Mouse (Mus musculus): ENCODE data around the gene Olfr15. TPM values are rescaled to one million over a fixed set of nuclear protein-coding genes. Genes with fewer than 3 reads are reported as not detected.

The Olfr15 gene
- polyA plus RNA-seq, 1 experiment, result not detected

DNA sequence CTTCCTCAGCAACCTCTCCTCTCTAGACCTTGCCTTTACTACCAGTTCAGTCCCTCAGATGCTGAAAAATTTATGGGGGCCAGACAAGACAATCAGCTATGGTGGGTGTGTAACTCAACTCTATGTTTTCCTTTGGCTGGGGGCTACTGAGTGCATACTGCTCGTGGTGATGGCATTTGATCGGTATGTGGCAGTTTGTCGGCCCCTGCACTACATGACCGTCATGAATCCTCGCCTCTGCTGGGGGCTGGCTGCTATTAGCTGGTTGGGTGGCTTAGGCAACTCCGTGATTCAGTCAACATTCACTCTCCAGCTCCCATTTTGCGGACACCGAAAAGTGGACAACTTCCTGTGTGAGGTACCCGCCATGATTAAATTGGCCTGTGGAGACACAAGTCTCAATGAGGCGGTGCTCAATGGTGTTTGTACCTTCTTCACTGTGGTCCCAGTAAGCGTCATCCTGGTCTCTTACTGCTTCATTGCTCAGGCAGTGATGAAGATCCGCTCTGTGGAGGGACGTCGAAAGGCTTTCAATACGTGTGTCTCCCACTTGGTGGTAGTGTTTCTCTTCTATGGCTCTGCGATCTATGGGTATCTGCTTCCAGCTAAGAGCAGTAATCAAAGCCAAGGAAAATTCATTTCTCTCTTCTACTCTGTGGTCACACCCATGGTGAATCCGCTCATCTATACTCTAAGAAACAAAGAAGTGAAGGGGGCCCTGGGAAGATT is 8.6 kb downstream of the Olfr15 start:
- Histone ChIP-seq H3K4me2 (ENCODE audit: low read depth) (no peak overlapping the region), H3K4me3 (no peak overlapping the region), H3K79me2 (ENCODE audit: control insufficient read depth, insufficient read depth) (no peaks in the 10 kb centered on the region), H3K36me3 (ENCODE audit: control insufficient read depth, insufficient read depth) (no peaks in the 10 kb centered on the region), H3K27me3 (ENCODE audit: control insufficient read depth, insufficient read depth, insufficient read length) (no peaks in the 10 kb centered on the region), H3ac (ENCODE audit: control insufficient read depth, insufficient read length) (no peak overlapping the region)
- no peak for TF ChIP-seq REST (IDR thresholded peaks at IDR 0.05; ENCODE audit: insufficient read depth, insufficient read length)
- no peak for TF ChIP-seq TCF3 (IDR thresholded peaks at IDR 0.05; ENCODE audit: insufficient read length, low read depth)
- TF ChIP-seq POLR2AphosphoS2 (IDR thresholded peaks at IDR 0.05; ENCODE audit: insufficient read length, low read depth), result no peak
- no peak for TF ChIP-seq MYOG (IDR thresholded peaks at IDR 0.05; ENCODE audit: control insufficient read depth in 1 of 3, insufficient read depth in 1 of 3, insufficient read length in 2 of 3, low read depth in 2 of 3)
- no peak for TF ChIP-seq MAX (IDR thresholded peaks at IDR 0.05; ENCODE audit: low read depth)
- TF ChIP-seq MYOD1 (IDR thresholded peaks at IDR 0.05; ENCODE audit: control insufficient read depth in 1 of 3, insufficient read length in 2 of 3, low read depth in 2 of 3), result no peak
- no peak for TF ChIP-seq E2F4 (IDR thresholded peaks at IDR 0.05; ENCODE audit: insufficient read depth)
- TF ChIP-seq SRF (IDR thresholded peaks at IDR 0.05; ENCODE audit: control insufficient read depth, insufficient read length, low read depth), result no peak
- no peak for TF ChIP-seq USF1 (IDR thresholded peaks at IDR 0.05; ENCODE audit: low read depth)
- no peak for TF ChIP-seq CEBPB (IDR thresholded peaks at IDR 0.05; ENCODE audit: insufficient read depth, poor library complexity, severe bottlenecking)
- TF ChIP-seq TCF12 (IDR thresholded peaks at IDR 0.05; ENCODE audit: insufficient read depth, poor library complexity, severe bottlenecking), result no peak
- no peak for TF ChIP-seq POLR2A (IDR thresholded peaks at IDR 0.05; ENCODE audit: insufficient read length, low read depth)

DNA sequence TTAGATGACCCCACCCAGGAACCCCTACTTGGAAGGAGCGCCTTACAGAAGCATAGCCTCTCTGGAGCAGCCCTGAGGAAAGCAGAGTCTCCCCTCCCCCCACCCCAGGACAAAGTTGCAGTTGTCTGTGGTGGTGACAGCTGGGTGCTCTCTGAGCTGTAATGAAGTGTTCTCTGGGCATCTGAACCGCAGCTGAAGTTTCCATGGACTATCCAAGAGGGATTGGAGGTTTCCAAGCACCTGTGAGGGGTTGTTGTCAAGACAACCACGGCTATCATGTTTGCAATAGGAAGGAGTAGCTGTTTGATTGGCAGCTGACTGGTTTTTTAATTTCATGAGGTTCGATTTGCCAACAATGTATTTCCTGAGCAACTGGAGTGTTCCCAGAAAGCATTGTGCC is 12.3 kb downstream of the Olfr15 start:
- Histone ChIP-seq H3K4me2 (ENCODE audit: low read depth) (peak overlapping the region; percentile 68), H3K79me2 (ENCODE audit: control insufficient read depth, insufficient read depth) (no peaks in the 10 kb centered on the region), H3K27me3 (ENCODE audit: control insufficient read depth, insufficient read depth, insufficient read length) (no peaks in the 10 kb centered on the region), H3K36me3 (ENCODE audit: control insufficient read depth, insufficient read depth) (no peaks in the 10 kb centered on the region), H3ac (ENCODE audit: control insufficient read depth, insufficient read length) (no peak overlapping the region), H3K4me3 (no peak overlapping the region)
- TF ChIP-seq TCF12 (IDR thresholded peaks at IDR 0.05; ENCODE audit: insufficient read depth, poor library complexity, severe bottlenecking) (peak; percentile 96), MYOD1 (IDR thresholded peaks at IDR 0.05; ENCODE audit: control insufficient read depth in 1 of 3, insufficient read length in 2 of 3, low read depth in 2 of 3) (peak; percentile 88 to 96 (median 91)), POLR2AphosphoS2 (IDR thresholded peaks at IDR 0.05; ENCODE audit: insufficient read length, low read depth) (no peak), USF1 (IDR thresholded peaks at IDR 0.05; ENCODE audit: low read depth) (no peak), REST (IDR thresholded peaks at IDR 0.05; ENCODE audit: insufficient read depth, insufficient read length) (no peak), TCF3 (IDR thresholded peaks at IDR 0.05; ENCODE audit: insufficient read length, low read depth) (peak; percentile 78), SRF (IDR thresholded peaks at IDR 0.05; ENCODE audit: control insufficient read depth, insufficient read length, low read depth) (no peak), MAX (IDR thresholded peaks at IDR 0.05; ENCODE audit: low read depth) (no peak), MYOG (IDR thresholded peaks at IDR 0.05; ENCODE audit: control insufficient read depth in 1 of 3, insufficient read depth in 1 of 3, insufficient read length in 2 of 3, low read depth in 2 of 3) (peak; percentile 77 to 98 (median 98)), E2F4 (IDR thresholded peaks at IDR 0.05; ENCODE audit: insufficient read depth) (no peak), POLR2A (IDR thresholded peaks at IDR 0.05; ENCODE audit: insufficient read length, low read depth) (no peak)

GRCm38 (mm10) chr16:3843796-3844195 is 13.1 kb downstream of the Olfr15 start:
- TF ChIP-seq REST (IDR thresholded peaks at IDR 0.05; ENCODE audit: insufficient read depth, insufficient read length) (no peak), SRF (IDR thresholded peaks at IDR 0.05; ENCODE audit: control insufficient read depth, insufficient read length, low read depth) (no peak)
- no peak overlapping the region for H3ac ChIP-seq (ENCODE audit: control insufficient read depth, insufficient read length)
- H3K79me2 ChIP-seq (ENCODE audit: control insufficient read depth, insufficient read depth), result no peaks in the 10 kb centered on the region
- no peaks in the 10 kb centered on the region for H3K36me3 ChIP-seq (ENCODE audit: control insufficient read depth, insufficient read depth)
- H3K27me3 ChIP-seq (ENCODE audit: control insufficient read depth, insufficient read depth, insufficient read length), result no peaks in the 10 kb centered on the region
- H3K4me3 ChIP-seq, result no peak overlapping the region
- H3K4me2 ChIP-seq (ENCODE audit: low read depth), result no peak overlapping the region

GRCm38 (mm10) chr16:3846711-3847518 is 16.2 kb downstream of the Olfr15 start, which contains the start of gene Zfp174:
Zfp174 (plus strand) TSS chr16:3847268.
- Histone ChIP-seq H3K27me3 (ENCODE audit: control insufficient read depth, insufficient read depth, insufficient read length) (no peaks in the 10 kb centered on the region), H3ac (ENCODE audit: control insufficient read depth, insufficient read length) (peak within 1 kb of the TSS; percentile 29), H3K36me3 (ENCODE audit: control insufficient read depth, insufficient read depth) (no peaks in the 10 kb centered on the region), H3K4me2 (ENCODE audit: low read depth) (peak within 1 kb of the TSS; percentile 93), H3K4me3 (peak within 1 kb of the TSS; percentile 58), H3K79me2 (ENCODE audit: control insufficient read depth, insufficient read depth) (no peaks in the 10 kb centered on the region)
- peak; percentile 67 for TF ChIP-seq POLR2A (IDR thresholded peaks at IDR 0.05; ENCODE audit: insufficient read length, low read depth)
- TF ChIP-seq MYOG (IDR thresholded peaks at IDR 0.05; ENCODE audit: control insufficient read depth in 1 of 3, insufficient read depth in 1 of 3, insufficient read length in 2 of 3, low read depth in 2 of 3), result peak in 1 of 3 experiments; percentile 15
- TF ChIP-seq TCF12 (IDR thresholded peaks at IDR 0.05; ENCODE audit: insufficient read depth, poor library complexity, severe bottlenecking), result no peak
- no peak for TF ChIP-seq CEBPB (IDR thresholded peaks at IDR 0.05; ENCODE audit: insufficient read depth, poor library complexity, severe bottlenecking)
- TF ChIP-seq TCF3 (IDR thresholded peaks at IDR 0.05; ENCODE audit: insufficient read length, low read depth), result no peak
- peak; percentile 73 for TF ChIP-seq POLR2AphosphoS2 (IDR thresholded peaks at IDR 0.05; ENCODE audit: insufficient read length, low read depth)

All from myocyte (in vitro differentiated cells).